Mouse (Mus musculus): ENCODE measurements around the gene Olfr544. TPM values are rescaled to one million over a fixed set of nuclear protein-coding genes. Genes with fewer than 3 reads are reported as not detected.
A peak's percentile ranks its signal among the peaks of the same experiment; 100 is the strongest.

Gene Olfr544
- polyA plus RNA-seq (2015; fragmentation: Nextera tagmentation; extraction: Ambion mirVana) = 0.68 and 0.71 TPM in 2 replicates

- Histone ChIP-seq H3K9ac (no peak within 1 kb of the TSS), H3K27ac (replicated peaks) (no peak within 1 kb of the TSS), H3K9me3 (replicated peaks) (no peaks in the 10 kb centered on the region), H3K4me3 (replicated peaks) (no peak within 1 kb of the TSS), H3K4me1 (no peaks in the 10 kb centered on the region), H3K36me3 (no peaks in the 10 kb centered on the region), H3K4me2 (replicated peaks) (no peak within 1 kb of the TSS), H3K27me3 (no peaks in the 10 kb centered on the region)
- no peak for ATAC-seq (ENCODE audit: insufficient number of reproducible peaks, low FRiP score, low TSS enrichment, low read depth)
- 57% methylated on average over 1 of the region's 1 CpGs for WGBS
Measured at GRCm38 (mm10) chr7:102488161-102488560, at the start of gene Olfr544. TSS of gene Olfr544 (minus strand) at chr7:102488313.

DNA sequence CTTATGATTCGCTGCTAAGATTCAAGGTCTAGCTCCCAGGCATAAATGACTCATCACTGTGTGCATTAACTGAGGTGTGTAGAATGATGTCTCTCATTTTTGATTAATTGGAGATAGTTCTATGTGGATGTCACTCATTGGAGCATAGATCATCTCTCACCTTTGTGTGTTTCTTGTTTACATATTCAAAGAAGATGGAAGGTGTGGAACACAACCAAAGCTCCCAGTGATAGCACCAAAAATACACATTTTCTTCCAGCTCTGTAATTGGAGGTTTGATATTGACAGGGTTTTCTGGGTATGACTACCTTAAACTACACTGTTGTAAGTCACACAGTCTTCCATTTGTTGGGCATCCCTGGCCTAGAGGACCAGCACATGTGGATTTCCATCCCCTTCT, 46.3 kb upstream of the Olfr544 start, which contains the start of gene Olfr547:
TSS of gene Olfr547 (plus strand) at position 301 of the 400 bp plus-strand sequence.
- H3K36me3 ChIP-seq = no peaks in the 10 kb centered on the region
- no peaks in the 10 kb centered on the region for H3K4me1 ChIP-seq
- H3K9ac ChIP-seq = no peak within 1 kb of the TSS
- WGBS = 78% methylated on average over 1 of the region's 1 CpGs
- no peak within 1 kb of the TSS for H3K27ac ChIP-seq (replicated peaks)
- no peak within 1 kb of the TSS for H3K4me2 ChIP-seq (replicated peaks)
- ATAC-seq (ENCODE audit: insufficient number of reproducible peaks, low FRiP score, low TSS enrichment, low read depth) = no peak
- H3K4me3 ChIP-seq (replicated peaks) = no peak within 1 kb of the TSS
- H3K9me3 ChIP-seq (replicated peaks) = no peaks in the 10 kb centered on the region
- H3K27me3 ChIP-seq = no peaks in the 10 kb centered on the region

DNA sequence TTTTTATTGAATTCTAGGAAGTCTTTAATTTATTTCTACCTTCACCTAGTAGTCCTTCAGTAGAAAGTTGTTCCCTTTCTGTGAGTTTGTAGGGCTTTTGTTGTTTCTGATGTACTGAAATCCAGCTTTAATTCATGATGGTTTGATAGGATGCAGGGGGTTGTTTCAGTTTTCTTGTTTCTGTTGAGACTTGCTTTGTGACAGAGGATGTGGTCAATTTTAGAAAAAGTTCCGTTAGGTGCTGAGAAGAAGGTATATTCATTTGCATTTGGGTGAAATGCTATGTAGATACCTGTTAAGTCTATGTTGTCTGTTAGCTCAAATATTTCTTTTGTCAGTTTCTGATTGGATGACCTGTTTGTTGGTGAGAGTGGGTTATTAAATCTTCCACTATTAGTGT, 40.9 kb upstream of the Olfr544 start:
- Histone ChIP-seq H3K9me3 (replicated peaks) (no peaks in the 10 kb centered on the region), H3K4me3 (replicated peaks) (no peak overlapping the region), H3K27me3 (no peaks in the 10 kb centered on the region), H3K4me1 (no peaks in the 10 kb centered on the region), H3K36me3 (no peaks in the 10 kb centered on the region), H3K9ac (no peak overlapping the region), H3K4me2 (replicated peaks) (no peak overlapping the region), H3K27ac (replicated peaks) (no peak overlapping the region)
- 57% methylated on average over 1 of the region's 1 CpGs for WGBS
- no peak for ATAC-seq (ENCODE audit: insufficient number of reproducible peaks, low FRiP score, low TSS enrichment, low read depth)

DNA sequence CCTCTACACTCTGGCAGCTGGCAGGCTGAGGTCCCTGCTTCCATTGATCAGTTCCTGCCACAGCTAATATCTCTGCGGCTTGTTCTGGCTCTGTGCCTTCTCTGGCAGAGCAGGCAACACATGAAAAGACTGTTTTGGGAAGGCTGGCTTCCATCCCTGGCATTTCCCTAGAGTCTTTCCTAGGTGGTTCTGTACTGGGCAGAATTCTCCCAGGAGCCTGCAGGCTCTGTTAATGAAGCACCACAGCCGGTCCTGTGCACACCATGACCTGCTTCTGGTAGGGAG, 28.9 kb upstream of the Olfr544 start:
- no peak for ATAC-seq (ENCODE audit: insufficient number of reproducible peaks, low FRiP score, low TSS enrichment, low read depth)

DNA sequence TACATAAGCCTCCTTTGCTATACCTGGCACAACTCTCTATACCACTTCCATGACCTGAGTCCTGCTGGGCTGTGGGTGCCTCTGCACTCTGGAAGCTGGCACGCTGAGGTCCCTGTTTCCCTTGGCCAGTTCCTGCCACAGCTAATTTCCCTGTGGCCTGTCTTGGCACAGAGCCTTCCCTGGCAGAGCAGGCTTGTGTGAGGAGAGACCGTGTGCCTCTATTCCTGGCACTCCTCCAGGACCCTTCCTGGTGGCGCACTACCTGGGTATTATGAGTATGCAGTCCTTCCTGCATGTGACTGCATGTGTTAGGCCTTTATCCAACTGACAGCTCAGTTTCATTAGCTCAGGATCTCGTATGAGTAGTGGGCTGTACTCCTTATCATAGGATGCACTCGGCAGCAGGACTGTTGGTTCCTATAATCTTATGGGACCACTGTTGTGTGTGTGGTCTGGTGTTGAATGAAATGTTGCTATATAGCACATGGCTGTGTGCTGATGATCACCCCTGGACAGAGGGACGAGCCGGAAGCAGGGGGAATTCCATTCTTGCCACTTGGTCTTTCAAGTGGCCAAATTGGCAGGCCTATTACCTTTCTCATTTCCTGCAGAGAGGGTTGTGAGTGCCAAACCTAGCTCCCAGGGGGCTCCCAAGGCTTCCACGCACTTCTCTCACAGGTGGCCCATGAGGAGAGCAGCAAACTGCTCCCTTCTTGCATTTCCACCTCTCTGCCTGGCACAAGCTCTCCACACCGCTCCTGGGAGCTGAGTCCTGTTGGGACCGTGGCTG, 28.3 kb upstream of the Olfr544 start:
- peak; percentile 31; the same call in 1 of the 2 replicates for ATAC-seq (ENCODE audit: insufficient number of reproducible peaks, low FRiP score, low TSS enrichment, low read depth)
- H3K27me3 ChIP-seq = peaks cover 12% of the 10 kb centered on the region

More for the DNA sequence above, 28.9 kb upstream of the Olfr544 start:
- no peaks in the 10 kb centered on the region for H3K36me3 ChIP-seq
- H3K4me3 ChIP-seq (replicated peaks) = no peak overlapping the region
- H3K9ac ChIP-seq = no peak overlapping the region
- H3K4me1 ChIP-seq = peaks cover 13% of the 10 kb centered on the region; the same call in 1 of the 2 replicates
- H3K27me3 ChIP-seq = peaks cover 12% of the 10 kb centered on the region
- no peaks in the 10 kb centered on the region for H3K9me3 ChIP-seq (replicated peaks)
- WGBS = 63% methylated on average over 2 of the region's 2 CpGs
- no peak overlapping the region for H3K4me2 ChIP-seq (replicated peaks)
- no peak overlapping the region for H3K27ac ChIP-seq (replicated peaks)

DNA sequence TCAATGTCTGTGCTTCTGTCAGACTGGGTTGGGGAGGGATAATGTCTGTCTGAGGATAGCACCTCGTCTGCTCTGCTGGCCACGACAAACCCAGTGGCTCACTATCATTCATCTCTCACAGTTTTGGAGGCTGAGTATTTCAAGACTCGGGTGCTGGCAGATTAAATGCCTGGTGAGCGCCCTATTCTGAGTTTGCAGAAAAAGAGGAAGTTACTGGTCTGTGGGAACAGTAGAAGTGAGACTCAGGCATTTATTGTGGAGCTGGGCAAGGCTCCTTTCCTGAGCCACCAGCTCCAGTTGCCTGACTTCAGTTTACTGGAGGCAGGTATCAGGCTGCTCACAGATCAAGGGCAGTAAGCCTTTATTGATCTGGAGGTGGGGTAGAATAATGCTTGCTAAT, 26.0 kb upstream of the Olfr544 start:
- WGBS = 75% methylated on average over 4 of the region's 4 CpGs
- peaks cover 13% of the 10 kb centered on the region; the same call in 1 of the 2 replicates for H3K4me1 ChIP-seq
- H3K9ac ChIP-seq = no peak overlapping the region
- H3K27ac ChIP-seq (replicated peaks) = no peak overlapping the region
- no peak for ATAC-seq (ENCODE audit: insufficient number of reproducible peaks, low FRiP score, low TSS enrichment, low read depth)
- H3K4me2 ChIP-seq (replicated peaks) = no peak overlapping the region
- H3K9me3 ChIP-seq (replicated peaks) = no peaks in the 10 kb centered on the region
- peaks cover 12% of the 10 kb centered on the region for H3K27me3 ChIP-seq
- no peaks in the 10 kb centered on the region for H3K36me3 ChIP-seq
- no peak overlapping the region for H3K4me3 ChIP-seq (replicated peaks)

More for the DNA sequence above, 28.3 kb upstream of the Olfr544 start:
- Histone ChIP-seq H3K4me3 (replicated peaks) (no peak overlapping the region), H3K4me2 (replicated peaks) (no peak overlapping the region), H3K4me1 (peaks cover 13% of the 10 kb centered on the region; the same call in 1 of the 2 replicates), H3K27ac (replicated peaks) (no peak overlapping the region), H3K9me3 (replicated peaks) (no peaks in the 10 kb centered on the region), H3K36me3 (no peaks in the 10 kb centered on the region), H3K9ac (no peak overlapping the region)
- 53% methylated on average over 10 of the region's 10 CpGs for WGBS

GRCm38 (mm10) chr7:102512814-102513435, 24.8 kb upstream of the Olfr544 start:
- H3K4me3 ChIP-seq (replicated peaks) = peak overlapping the region; percentile 50
- WGBS = 1% methylated on average over 54 of the region's 54 CpGs
- H3K27ac ChIP-seq (replicated peaks) = no peak overlapping the region
- peaks cover 12% of the 10 kb centered on the region for H3K27me3 ChIP-seq
- H3K4me2 ChIP-seq (replicated peaks) = peak overlapping the region; percentile 96
- no peaks in the 10 kb centered on the region for H3K9me3 ChIP-seq (replicated peaks)
- H3K36me3 ChIP-seq = no peaks in the 10 kb centered on the region
- peak; percentile 86 for ATAC-seq (ENCODE audit: insufficient number of reproducible peaks, low FRiP score, low TSS enrichment, low read depth)
- H3K4me1 ChIP-seq = peaks cover 13% of the 10 kb centered on the region; the same call in 1 of the 2 replicates
- H3K9ac ChIP-seq = peak overlapping the region; percentile 53

- Histone ChIP-seq H3K27ac (replicated peaks) (no peak overlapping the region), H3K4me3 (replicated peaks) (no peak overlapping the region), H3K4me1 (0 out of 2 replicates have a peak, but pooled peaks cover 13% of the 10 kb centered on the region), H3K4me2 (replicated peaks) (no peak overlapping the region), H3K27me3 (peaks cover 12% of the 10 kb centered on the region), H3K36me3 (no peaks in the 10 kb centered on the region), H3K9me3 (replicated peaks) (no peaks in the 10 kb centered on the region), H3K9ac (no peak overlapping the region)
- ATAC-seq (ENCODE audit: insufficient number of reproducible peaks, low FRiP score, low TSS enrichment, low read depth) = no peak
- 85% methylated on average over 10 of the region's 10 CpGs for WGBS
Measured at GRCm38 (mm10) chr7:102511927-102512326, 23.8 kb upstream of the Olfr544 start.

DNA sequence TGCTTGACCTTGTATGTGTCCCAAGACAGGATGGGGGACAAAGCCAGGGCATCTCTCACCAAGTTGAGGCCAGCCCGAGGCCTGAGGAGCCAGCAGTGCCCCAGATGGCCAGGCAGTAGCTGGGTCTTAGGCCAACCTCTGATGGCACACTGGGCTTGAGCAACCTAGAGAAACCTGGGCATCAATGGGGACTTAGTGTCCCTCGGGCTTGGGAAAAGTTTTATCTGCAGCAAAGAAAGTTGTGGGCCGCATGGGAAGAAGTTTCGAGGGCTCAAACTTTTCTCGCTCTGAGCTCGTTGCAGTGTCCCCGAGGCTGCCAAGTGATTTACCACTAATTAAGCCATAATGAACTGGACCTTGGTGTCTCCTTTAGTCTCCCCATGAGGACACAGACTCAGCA, 21.6 kb upstream of the Olfr544 start:
- no peak for ATAC-seq (ENCODE audit: insufficient number of reproducible peaks, low FRiP score, low TSS enrichment, low read depth)
- Histone ChIP-seq H3K36me3 (no peaks in the 10 kb centered on the region), H3K27me3 (peaks cover 12% of the 10 kb centered on the region), H3K4me3 (replicated peaks) (no peak overlapping the region), H3K4me2 (replicated peaks) (no peak overlapping the region), H3K9ac (no peak overlapping the region), H3K27ac (replicated peaks) (no peak overlapping the region), H3K9me3 (replicated peaks) (no peaks in the 10 kb centered on the region), H3K4me1 (0 out of 2 replicates have a peak, but pooled peaks cover 4% of the 10 kb centered on the region)
- 75% methylated on average over 7 of the region's 7 CpGs for WGBS

DNA sequence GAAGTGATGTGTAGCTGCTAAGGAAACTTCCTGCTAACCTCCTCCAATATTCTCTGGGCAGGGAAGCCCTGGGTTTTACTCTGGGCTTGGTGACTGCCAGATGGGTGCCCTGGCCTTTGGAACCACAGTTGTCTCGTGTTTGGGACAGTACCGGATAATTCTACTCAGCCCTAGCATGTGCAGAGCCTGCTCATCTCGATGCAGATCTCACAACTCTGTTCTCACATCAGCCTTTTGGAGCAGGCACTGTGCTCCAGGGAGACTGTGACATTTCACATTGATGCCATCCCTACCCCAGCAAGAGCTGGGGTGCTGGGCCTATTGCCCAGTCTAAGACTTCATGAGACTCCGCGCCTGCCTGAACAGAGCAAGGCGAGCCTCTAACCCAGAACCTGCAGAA, 20.6 kb upstream of the Olfr544 start:
- H3K27ac ChIP-seq (replicated peaks) = no peak overlapping the region
- H3K4me3 ChIP-seq (replicated peaks) = no peak overlapping the region
- H3K27me3 ChIP-seq = peaks cover 4% of the 10 kb centered on the region
- ATAC-seq (ENCODE audit: insufficient number of reproducible peaks, low FRiP score, low TSS enrichment, low read depth) = no peak
- H3K9ac ChIP-seq = no peak overlapping the region
- H3K9me3 ChIP-seq (replicated peaks) = no peaks in the 10 kb centered on the region
- 0 out of 2 replicates have a peak, but pooled peaks cover 4% of the 10 kb centered on the region for H3K4me1 ChIP-seq
- no peak overlapping the region for H3K4me2 ChIP-seq (replicated peaks)
- no peaks in the 10 kb centered on the region for H3K36me3 ChIP-seq
- 86% methylated on average over 6 of the region's 6 CpGs for WGBS

- Histone ChIP-seq H3K9ac (no peak overlapping the region), H3K36me3 (no peaks in the 10 kb centered on the region), H3K4me2 (replicated peaks) (no peak overlapping the region), H3K27me3 (peaks cover 4% of the 10 kb centered on the region; the same call in 1 of the 2 replicates), H3K4me1 (0 out of 2 replicates have a peak, but pooled peaks cover 4% of the 10 kb centered on the region), H3K27ac (replicated peaks) (no peak overlapping the region), H3K4me3 (replicated peaks) (no peak overlapping the region), H3K9me3 (replicated peaks) (no peaks in the 10 kb centered on the region)
- WGBS = 85% methylated on average over 9 of the region's 9 CpGs
- no peak for ATAC-seq (ENCODE audit: insufficient number of reproducible peaks, low FRiP score, low TSS enrichment, low read depth)
Measured at GRCm38 (mm10) chr7:102508066-102508465, 20.0 kb upstream of the Olfr544 start.
